Mouse (Mus musculus) MEL (cell line): Measurements from ENCODE around the gene Surf4. TPM values are rescaled to one million over a fixed set of nuclear protein-coding genes. Genes with fewer than 3 reads are reported as not detected.
A peak's percentile ranks its signal among the peaks of the same experiment; 100 is the strongest.

Experiments used
- DNase-seq: peaks from one replicate; pipeline ENCODE4 v3.0.0; 2011; ENCODE audit warnings: low read depth, low spot score
- H3K27ac ChIP-seq: 2 replicates; pipeline ENCODE4 v1.5.1; 2012; ENCODE audit warnings: low read depth, mild to moderate bottlenecking, control low read depth, low read length, moderate library complexity; ENCODE audit not compliant: control insufficient read depth
- H3K27me3 ChIP-seq, 2 experiments: fragments of 150-350 bp in 1 of 2; sonication (generic) in 1 of 2; 2 replicates each; pipeline ENCODE4 v1.6.1; 2012; ENCODE audit warnings: low read length in 2 of 2, mild to moderate bottlenecking in 2 of 2, improper control_type of control experiment in 1 of 2, moderate library complexity in 1 of 2; ENCODE audit not compliant: insufficient read depth in 2 of 2, control insufficient read depth in 1 of 2
- H3K36me3 ChIP-seq, 2 experiments: 2 replicates each; pipeline ENCODE4 v1.6.1; 2012 to 2014; ENCODE audit warnings: low read length in 2 of 2, improper control_type of control experiment in 1 of 2, inconsistent platforms in 1 of 2, mild to moderate bottlenecking in 1 of 2; ENCODE audit not compliant: insufficient read depth in 2 of 2, control insufficient read depth in 1 of 2
- H3K4me1 ChIP-seq, 2 experiments: fragments of 150-350 bp in 1 of 2; sonication (generic) in 1 of 2; 2 replicates each; pipeline ENCODE4 v1.6.1; 2012; ENCODE audit warnings: low read length in 2 of 2, improper control_type of control experiment in 1 of 2, mild to moderate bottlenecking in 1 of 2; ENCODE audit not compliant: insufficient read depth in 2 of 2, control insufficient read depth in 1 of 2
- H3K4me3 ChIP-seq, 2 experiments: fragments of 150-350 bp in 1 of 2; sonication (generic) in 1 of 2; 2 replicates each; pipeline ENCODE4 v1.5.1; 2012; ENCODE audit warnings: low read depth in 2 of 2, low read length in 2 of 2, mild to moderate bottlenecking in 2 of 2, moderate library complexity in 2 of 2, control low read depth in 1 of 2, improper control_type of control experiment in 1 of 2; ENCODE audit not compliant: control insufficient read depth in 1 of 2, insufficient read depth in 1 of 2
- H3K79me2 ChIP-seq: 2 replicates; pipeline ENCODE4 v1.6.1; 2012; ENCODE audit warnings: mild to moderate bottlenecking, low read length, moderate library complexity; ENCODE audit not compliant: control insufficient read depth, poor library complexity, insufficient read depth
- H3K9ac ChIP-seq: 2 replicates; pipeline ENCODE4 v1.6.1; 2012; ENCODE audit warnings: low read depth, mild to moderate bottlenecking, control low read depth, low read length, moderate library complexity; ENCODE audit not compliant: control insufficient read depth, poor library complexity, severe bottlenecking
- H3K9me3 ChIP-seq: fragments of 150-350 bp; sonication (generic); replicated peaks from 2 replicates; pipeline ENCODE4 v1.6.1; 2012; ENCODE audit warnings: mild to moderate bottlenecking, low read length, improper control_type of control experiment, moderate library complexity; ENCODE audit not compliant: insufficient read depth
- BHLHE40 ChIP-seq: IDR thresholded peaks from 2 replicates; pipeline ENCODE4 v1.6.1; 2012; ENCODE audit warnings: low read depth, mild to moderate bottlenecking, inconsistent platforms, low read length, improper control_type of control experiment, borderline replicate concordance
- CHD1 ChIP-seq: IDR thresholded peaks from 2 replicates; pipeline ENCODE4 v1.6.1; 2012; ENCODE audit warnings: low read depth, mild to moderate bottlenecking, inconsistent platforms, low read length, improper control_type of control experiment
- CTCF ChIP-seq, 3 experiments: IDR thresholded peaks in 2 of 3; conservative IDR thresholded peaks in 1 of 3; 2 replicates each; pipeline ENCODE4 v1.5.1; 2011 to 2012; ENCODE audit warnings: low read length in 3 of 3, low read depth in 2 of 3, mild to moderate bottlenecking in 2 of 3, improper control_type of control experiment in 1 of 3, inconsistent platforms in 1 of 3, mixed read lengths in 1 of 3, moderate library complexity in 1 of 3; ENCODE audit not compliant: control insufficient read depth in 1 of 3, insufficient read depth in 1 of 3, poor library complexity in 1 of 3, severe bottlenecking in 1 of 3
- E2F4 ChIP-seq: IDR thresholded peaks from 2 replicates; pipeline ENCODE4 v1.6.1; 2011; ENCODE audit warnings: low read depth, low read length, improper control_type of control experiment, borderline replicate concordance
- ELF1 ChIP-seq: IDR thresholded peaks from 2 replicates; pipeline ENCODE4 v1.6.1; 2014; ENCODE audit warnings: low read depth, mild to moderate bottlenecking, inconsistent platforms, low read length, improper control_type of control experiment, moderate library complexity
- ETS1 ChIP-seq: IDR thresholded peaks from 2 replicates; pipeline ENCODE4 v1.6.1; 2012; ENCODE audit warnings: low read depth, mild to moderate bottlenecking, inconsistent platforms, low read length, improper control_type of control experiment, moderate library complexity
- GATA1 ChIP-seq: IDR thresholded peaks from 2 replicates; pipeline ENCODE4 v1.6.1; 2011; ENCODE audit warnings: low read depth, low read length, improper control_type of control experiment
- HCFC1 ChIP-seq: IDR thresholded peaks from 2 replicates; pipeline ENCODE4 v1.6.1; 2012; ENCODE audit warnings: low read depth, mild to moderate bottlenecking, inconsistent platforms, low read length, improper control_type of control experiment, moderate library complexity
- JUND ChIP-seq: IDR thresholded peaks from 2 replicates; pipeline ENCODE4 v1.6.1; 2011; ENCODE audit warnings: low read depth, mild to moderate bottlenecking, improper control_type of control experiment, low read length
- KAT2A ChIP-seq: conservative IDR thresholded peaks from 2 replicates; pipeline ENCODE4 v1.6.1; 2012; ENCODE audit warnings: low read depth, low read length, improper control_type of control experiment, inconsistent platforms
- MAFK ChIP-seq: IDR thresholded peaks from 2 replicates; pipeline ENCODE4 v1.6.1; 2011; ENCODE audit warnings: low read depth, mild to moderate bottlenecking, low read length, improper control_type of control experiment, borderline replicate concordance
- MXI1 ChIP-seq: IDR thresholded peaks from 2 replicates; pipeline ENCODE4 v1.6.1; 2011; ENCODE audit warnings: mild to moderate bottlenecking, low read depth, low read length, improper control_type of control experiment
- MYC ChIP-seq: IDR thresholded peaks from 2 replicates; pipeline ENCODE4 v1.6.1; 2011; ENCODE audit warnings: low read depth, mild to moderate bottlenecking, low read length, improper control_type of control experiment, moderate library complexity
- NELFE ChIP-seq: IDR thresholded peaks from 2 replicates; pipeline ENCODE4 v1.6.1; 2011; ENCODE audit warnings: low read depth, low read length, improper control_type of control experiment
- NRF1 ChIP-seq: IDR thresholded peaks from 2 replicates; pipeline ENCODE4 v1.6.1; 2014; ENCODE audit warnings: low read depth, mild to moderate bottlenecking, inconsistent platforms, low read length, improper control_type of control experiment, moderate library complexity; ENCODE audit not compliant: poor library complexity, insufficient read depth, severe bottlenecking
- POLR2A ChIP-seq, 2 experiments: IDR thresholded peaks; 2 replicates each; pipeline ENCODE4 v1.6.1; 2011 to 2012; ENCODE audit warnings: low read length in 2 of 2, mild to moderate bottlenecking in 2 of 2, control low read depth in 1 of 2, improper control_type of control experiment in 1 of 2, low read depth in 1 of 2, moderate library complexity in 1 of 2; ENCODE audit not compliant: control insufficient read depth in 1 of 2, insufficient read depth in 1 of 2, poor library complexity in 1 of 2
- POLR2AphosphoS2 ChIP-seq: IDR thresholded peaks from 2 replicates; pipeline ENCODE4 v1.6.1; 2011; ENCODE audit warnings: low read length, improper control_type of control experiment
- POLR2AphosphoS5 ChIP-seq: IDR thresholded peaks from 2 replicates; pipeline ENCODE4 v1.6.1; 2012; ENCODE audit warnings: low read depth, borderline replicate concordance, mild to moderate bottlenecking, inconsistent platforms, low read length, moderate library complexity, mixed read lengths
- RAD21 ChIP-seq: IDR thresholded peaks from 2 replicates; pipeline ENCODE4 v1.6.1; 2011; ENCODE audit warnings: mild to moderate bottlenecking, low read depth, low read length, improper control_type of control experiment
- RCOR1 ChIP-seq: IDR thresholded peaks from 2 replicates; pipeline ENCODE4 v1.6.1; 2012; ENCODE audit warnings: low read depth, mild to moderate bottlenecking, inconsistent platforms, low read length, improper control_type of control experiment
- SIN3A ChIP-seq: IDR thresholded peaks from 2 replicates; pipeline ENCODE4 v1.6.1; 2012; ENCODE audit warnings: low read length, improper control_type of control experiment, inconsistent platforms
- SMC3 ChIP-seq: IDR thresholded peaks from 2 replicates; pipeline ENCODE4 v1.6.1; 2011; ENCODE audit warnings: low read depth, low read length, improper control_type of control experiment
- TAL1 ChIP-seq: IDR thresholded peaks from 2 replicates; pipeline ENCODE4 v1.6.1; 2012; ENCODE audit warnings: mild to moderate bottlenecking, inconsistent platforms, low read length, moderate library complexity, mixed read lengths
- TBP ChIP-seq: IDR thresholded peaks from 2 replicates; pipeline ENCODE4 v1.8.0; 2011; ENCODE audit warnings: low read depth, low read length, improper control_type of control experiment
- UBTF ChIP-seq: IDR thresholded peaks from 2 replicates; pipeline ENCODE4 v1.6.1; 2012; ENCODE audit warnings: low read depth, mild to moderate bottlenecking, inconsistent platforms, low read length, improper control_type of control experiment, moderate library complexity, borderline replicate concordance; ENCODE audit not compliant: insufficient read depth
- USF1 ChIP-seq: IDR thresholded peaks from 2 replicates; pipeline ENCODE4 v1.6.1; 2014; ENCODE audit warnings: low read depth, mild to moderate bottlenecking, inconsistent platforms, low read length, improper control_type of control experiment, moderate library complexity
- USF2 ChIP-seq, 2 experiments: IDR thresholded peaks; 2 replicates each; pipeline ENCODE4 v1.6.1; 2011 to 2012; ENCODE audit warnings: improper control_type of control experiment in 2 of 2, low read length in 2 of 2, borderline replicate concordance in 1 of 2, inconsistent platforms in 1 of 2, low read depth in 1 of 2, mild to moderate bottlenecking in 1 of 2; ENCODE audit not compliant: insufficient read depth in 1 of 2
- ZC3H11A ChIP-seq: IDR thresholded peaks from 2 replicates; pipeline ENCODE4 v1.6.1; 2012; ENCODE audit warnings: low read depth, mild to moderate bottlenecking, inconsistent platforms, low read length, improper control_type of control experiment
- ZMIZ1 ChIP-seq: IDR thresholded peaks from 2 replicates; pipeline ENCODE4 v1.6.1; 2012; ENCODE audit warnings: low read depth, mild to moderate bottlenecking, inconsistent platforms, low read length, improper control_type of control experiment, moderate library complexity
- ZNF384 ChIP-seq: IDR thresholded peaks from 2 replicates; pipeline ENCODE4 v1.6.1; 2012; ENCODE audit warnings: low read depth, mild to moderate bottlenecking, inconsistent platforms, low read length, improper control_type of control experiment
- polyA plus RNA-seq, 2 experiments: library from polyadenylated mRNA; stranded (reverse) in 1 of 2; unstranded in 1 of 2; fragments of >175 nt in 1 of 2; fragments of >200 nt in 1 of 2; gene quantifications; 2 replicates each; pipeline versions ENCODE4 v1.2.1 to v1.2.4; 2012; ENCODE audit warnings: low replicate concordance in 2 of 2, low read depth in 1 of 2; ENCODE audit not compliant: insufficient read length in 2 of 2, insufficient read depth in 1 of 2, missing spikeins in 1 of 2
- total RNA-seq: library from RNA; depleted of rRNA; stranded (reverse); fragments of 300-350 nt; gene quantifications from 2 replicates; pipeline ENCODE4 v1.2.3, GENCODE M21; 2012

The Surf4 gene
- total and polyA plus RNA-seq, 3 experiments: 152 to 252 TPM; not detected in 1

DNA sequence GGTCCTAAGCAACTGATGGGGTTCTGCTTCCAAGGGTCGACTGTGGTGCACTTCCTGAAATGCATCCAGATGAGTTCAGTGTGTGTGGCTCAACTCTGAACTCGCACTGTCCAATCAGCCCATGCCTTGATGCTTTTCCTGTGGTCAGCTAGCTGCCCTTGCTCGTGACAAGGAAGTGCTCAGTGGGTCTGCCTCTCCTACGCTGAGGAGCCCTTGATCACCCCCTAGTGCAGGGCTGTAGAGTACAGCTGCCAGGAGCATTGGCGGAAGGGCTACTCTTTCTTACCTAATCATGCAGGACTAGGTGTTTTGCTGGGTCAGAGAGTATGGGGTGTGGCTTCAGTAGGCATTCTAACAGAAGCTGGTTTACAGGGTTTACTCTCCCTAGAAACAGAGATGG is 7.8 kb upstream of the Surf4 start:
- Histone ChIP-seq H3K79me2 (no peaks in the 10 kb centered on the region), H3K36me3 (no peaks in the 10 kb centered on the region; a peak in 1 of 4 replicates), H3K9me3 (no peaks in the 10 kb centered on the region), H3K4me3 (no peak overlapping the region), H3K4me1 (no peaks in the 10 kb centered on the region; a peak in 3 of 4 replicates), H3K27me3 (no peaks in the 10 kb centered on the region; a peak in 1 of 4 replicates), H3K27ac (no peak overlapping the region), H3K9ac (no peak overlapping the region)
- TF ChIP-seq USF1: no peak
- no peak for TF ChIP-seq TAL1
- no peak for TF ChIP-seq E2F4
- TF ChIP-seq RCOR1: no peak
- TF ChIP-seq TBP: no peak
- no peak for TF ChIP-seq MAFK
- TF ChIP-seq NRF1: no peak
- TF ChIP-seq MYC: no peak
- TF ChIP-seq ZNF384: no peak
- TF ChIP-seq BHLHE40: no peak
- TF ChIP-seq POLR2A (IDR thresholded peaks at IDR 0.05; ENCODE audit: control insufficient read depth in 1 of 2, insufficient read depth in 1 of 2, low read depth in 1 of 2, low read length in 2 of 2, poor library complexity in 1 of 2): no peak
- no peak for TF ChIP-seq NELFE
- no peak for TF ChIP-seq JUND
- no peak for TF ChIP-seq HCFC1
- no peak for TF ChIP-seq POLR2AphosphoS5
- TF ChIP-seq CHD1: no peak
- TF ChIP-seq GATA1: no peak
- no peak for TF ChIP-seq UBTF
- no peak for DNase-seq

DNA sequence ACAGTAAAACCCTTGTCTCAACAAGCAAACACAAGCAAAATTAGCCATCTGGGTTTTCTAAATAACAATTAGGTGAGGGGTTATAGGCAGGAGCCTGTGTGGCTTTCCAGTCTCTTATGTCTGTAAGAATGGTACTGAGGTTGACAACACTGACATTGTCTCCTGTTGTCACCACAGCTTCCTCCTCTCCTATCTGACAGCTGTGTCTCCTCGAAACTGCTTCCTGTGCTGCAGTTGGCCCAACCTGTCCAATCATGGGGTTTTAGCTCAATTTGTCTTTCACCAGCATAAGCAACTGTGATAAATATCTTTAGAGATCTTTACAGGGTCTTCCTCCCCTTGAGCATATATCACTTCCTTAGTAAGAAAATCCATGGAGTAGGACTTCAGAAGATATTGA is 2.7 kb upstream of the Surf4 start:
- no peak overlapping the region for H3K4me3 ChIP-seq
- no peaks in the 10 kb centered on the region for H3K27me3 ChIP-seq
- H3K36me3 ChIP-seq: peaks cover under 1 to 23% of the 10 kb centered on the region in 2 experiments; a peak in 2 of 4 replicates
- peak; percentile 76 for DNase-seq
- H3K79me2 ChIP-seq: peaks cover 18% of the 10 kb centered on the region
- no peaks in the 10 kb centered on the region for H3K9me3 ChIP-seq
- no peak overlapping the region for H3K9ac ChIP-seq
- H3K4me1 ChIP-seq: peaks cover 15 to 32% of the 10 kb centered on the region in 2 experiments
- H3K27ac ChIP-seq: peak overlapping the region; percentile 67
- TF ChIP-seq TAL1: no peak
- no peak for TF ChIP-seq JUND
- TF ChIP-seq ZC3H11A: 0 out of 2 replicates have a peak, but pooled peaks have one; percentile 12
- no peak for TF ChIP-seq ZNF384
- 0 out of 2 replicates have a peak, but pooled peaks have one; percentile 16 for TF ChIP-seq ZMIZ1
- TF ChIP-seq USF1: no peak
- no peak for TF ChIP-seq POLR2AphosphoS2
- no peak for TF ChIP-seq NELFE
- peak; percentile 73 for TF ChIP-seq SIN3A
- peak; percentile 78 for TF ChIP-seq ETS1
- TF ChIP-seq ELF1: peak; percentile 26; the same call in 1 of the 2 replicates
- TF ChIP-seq RCOR1: no peak
- TF ChIP-seq MXI1: peak; percentile 49; the same call in 1 of the 2 replicates
- no peak for TF ChIP-seq UBTF
- TF ChIP-seq SMC3: no peak
- TF ChIP-seq POLR2AphosphoS5: no peak
- no peak for TF ChIP-seq CHD1
- TF ChIP-seq HCFC1: peak; percentile 35; the same call in 1 of the 2 replicates
- no peak for TF ChIP-seq CTCF (IDR thresholded peaks at IDR 0.05 in 2 of 3, conservative IDR thresholded peaks at IDR 0.05 in 1 of 3; ENCODE audit: control insufficient read depth in 1 of 3, insufficient read depth in 1 of 3, low read depth in 2 of 3, low read length in 3 of 3, poor library complexity in 1 of 3, severe bottlenecking in 1 of 3)
- TF ChIP-seq RAD21: no peak
- no peak for TF ChIP-seq KAT2A
- peak; percentile 39; the same call in 1 of the 2 replicates for TF ChIP-seq TBP
- TF ChIP-seq NRF1: no peak
- no peak for TF ChIP-seq USF2 (IDR thresholded peaks at IDR 0.05; ENCODE audit: borderline replicate concordance in 1 of 2, insufficient read depth in 1 of 2, low read depth in 1 of 2, low read length in 2 of 2)
